Mouse (Mus musculus) MEL (cell line): ENCODE measurements at regions not wholly inside any gene's neighbourhood (a gene's known extent, or its start where the extent isn't known, plus 50 kb on each side); places are given as distances from the start of the nearest gene placed in this dataset.

ENCODE experiments used
- DNase-seq: peaks from one replicate; pipeline ENCODE4 v3.0.0; 2011; ENCODE audit warnings: low read depth, low spot score
- H3K27ac ChIP-seq: 2 replicates; pipeline ENCODE4 v1.5.1; 2012; ENCODE audit warnings: low read depth, mild to moderate bottlenecking, control low read depth, low read length, moderate library complexity; ENCODE audit not compliant: control insufficient read depth
- H3K27me3 ChIP-seq, 2 experiments: fragments of 150-350 bp in 1 of 2; sonication (generic) in 1 of 2; 2 replicates each; pipeline ENCODE4 v1.6.1; 2012; ENCODE audit warnings: low read length in 2 of 2, mild to moderate bottlenecking in 2 of 2, improper control_type of control experiment in 1 of 2, moderate library complexity in 1 of 2; ENCODE audit not compliant: insufficient read depth in 2 of 2, control insufficient read depth in 1 of 2
- H3K36me3 ChIP-seq, 2 experiments: 2 replicates each; pipeline ENCODE4 v1.6.1; 2012 to 2014; ENCODE audit warnings: low read length in 2 of 2, improper control_type of control experiment in 1 of 2, inconsistent platforms in 1 of 2, mild to moderate bottlenecking in 1 of 2; ENCODE audit not compliant: insufficient read depth in 2 of 2, control insufficient read depth in 1 of 2
- H3K4me1 ChIP-seq, 2 experiments: fragments of 150-350 bp in 1 of 2; sonication (generic) in 1 of 2; 2 replicates each; pipeline ENCODE4 v1.6.1; 2012; ENCODE audit warnings: low read length in 2 of 2, improper control_type of control experiment in 1 of 2, mild to moderate bottlenecking in 1 of 2; ENCODE audit not compliant: insufficient read depth in 2 of 2, control insufficient read depth in 1 of 2
- H3K4me3 ChIP-seq, 2 experiments: fragments of 150-350 bp in 1 of 2; sonication (generic) in 1 of 2; 2 replicates each; pipeline ENCODE4 v1.5.1; 2012; ENCODE audit warnings: low read depth in 2 of 2, low read length in 2 of 2, mild to moderate bottlenecking in 2 of 2, moderate library complexity in 2 of 2, control low read depth in 1 of 2, improper control_type of control experiment in 1 of 2; ENCODE audit not compliant: control insufficient read depth in 1 of 2, insufficient read depth in 1 of 2
- H3K79me2 ChIP-seq: 2 replicates; pipeline ENCODE4 v1.6.1; 2012; ENCODE audit warnings: mild to moderate bottlenecking, low read length, moderate library complexity; ENCODE audit not compliant: control insufficient read depth, poor library complexity, insufficient read depth
- H3K9ac ChIP-seq: 2 replicates; pipeline ENCODE4 v1.6.1; 2012; ENCODE audit warnings: low read depth, mild to moderate bottlenecking, control low read depth, low read length, moderate library complexity; ENCODE audit not compliant: control insufficient read depth, poor library complexity, severe bottlenecking
- H3K9me3 ChIP-seq: fragments of 150-350 bp; sonication (generic); replicated peaks from 2 replicates; pipeline ENCODE4 v1.6.1; 2012; ENCODE audit warnings: mild to moderate bottlenecking, low read length, improper control_type of control experiment, moderate library complexity; ENCODE audit not compliant: insufficient read depth
- EP300 ChIP-seq, 2 experiments: IDR thresholded peaks; 2 replicates each; pipeline ENCODE4 v1.6.1; 2011; ENCODE audit warnings: improper control_type of control experiment in 2 of 2, low read length in 2 of 2, low read depth in 1 of 2, mild to moderate bottlenecking in 1 of 2
- ETS1 ChIP-seq: IDR thresholded peaks from 2 replicates; pipeline ENCODE4 v1.6.1; 2012; ENCODE audit warnings: low read depth, mild to moderate bottlenecking, inconsistent platforms, low read length, improper control_type of control experiment, moderate library complexity
- GABPA ChIP-seq: IDR thresholded peaks from 2 replicates; pipeline ENCODE4 v1.6.1; 2012; ENCODE audit warnings: low read depth, mild to moderate bottlenecking, inconsistent platforms, low read length, improper control_type of control experiment, moderate library complexity
- GATA1 ChIP-seq: IDR thresholded peaks from 2 replicates; pipeline ENCODE4 v1.6.1; 2011; ENCODE audit warnings: low read depth, low read length, improper control_type of control experiment
- JUND ChIP-seq: IDR thresholded peaks from 2 replicates; pipeline ENCODE4 v1.6.1; 2011; ENCODE audit warnings: low read depth, mild to moderate bottlenecking, improper control_type of control experiment, low read length
- KAT2A ChIP-seq: conservative IDR thresholded peaks from 2 replicates; pipeline ENCODE4 v1.6.1; 2012; ENCODE audit warnings: low read depth, low read length, improper control_type of control experiment, inconsistent platforms
- MAFK ChIP-seq: IDR thresholded peaks from 2 replicates; pipeline ENCODE4 v1.6.1; 2011; ENCODE audit warnings: low read depth, mild to moderate bottlenecking, low read length, improper control_type of control experiment, borderline replicate concordance
- MAZ ChIP-seq: IDR thresholded peaks from 2 replicates; pipeline ENCODE4 v1.6.1; 2012; ENCODE audit warnings: low read depth, mild to moderate bottlenecking, inconsistent platforms, low read length, improper control_type of control experiment
- MEF2A ChIP-seq: IDR thresholded peaks from 2 replicates; pipeline ENCODE4 v1.6.1; 2014; ENCODE audit warnings: low read depth, mild to moderate bottlenecking, inconsistent platforms, low read length, improper control_type of control experiment; ENCODE audit not compliant: poor library complexity, insufficient replicate concordance, severe bottlenecking; ENCODE audit errors: extremely low read depth
- MXI1 ChIP-seq: IDR thresholded peaks from 2 replicates; pipeline ENCODE4 v1.6.1; 2011; ENCODE audit warnings: mild to moderate bottlenecking, low read depth, low read length, improper control_type of control experiment
- NRF1 ChIP-seq: IDR thresholded peaks from 2 replicates; pipeline ENCODE4 v1.6.1; 2014; ENCODE audit warnings: low read depth, mild to moderate bottlenecking, inconsistent platforms, low read length, improper control_type of control experiment, moderate library complexity; ENCODE audit not compliant: poor library complexity, insufficient read depth, severe bottlenecking
- POLR2A ChIP-seq, 2 experiments: IDR thresholded peaks; 2 replicates each; pipeline ENCODE4 v1.6.1; 2011 to 2012; ENCODE audit warnings: low read length in 2 of 2, mild to moderate bottlenecking in 2 of 2, control low read depth in 1 of 2, improper control_type of control experiment in 1 of 2, low read depth in 1 of 2, moderate library complexity in 1 of 2; ENCODE audit not compliant: control insufficient read depth in 1 of 2, insufficient read depth in 1 of 2, poor library complexity in 1 of 2
- POLR2AphosphoS2 ChIP-seq: IDR thresholded peaks from 2 replicates; pipeline ENCODE4 v1.6.1; 2011; ENCODE audit warnings: low read length, improper control_type of control experiment
- POLR2AphosphoS5 ChIP-seq: IDR thresholded peaks from 2 replicates; pipeline ENCODE4 v1.6.1; 2012; ENCODE audit warnings: low read depth, borderline replicate concordance, mild to moderate bottlenecking, inconsistent platforms, low read length, moderate library complexity, mixed read lengths
- SMC3 ChIP-seq: IDR thresholded peaks from 2 replicates; pipeline ENCODE4 v1.6.1; 2011; ENCODE audit warnings: low read depth, low read length, improper control_type of control experiment
- TAL1 ChIP-seq: IDR thresholded peaks from 2 replicates; pipeline ENCODE4 v1.6.1; 2012; ENCODE audit warnings: mild to moderate bottlenecking, inconsistent platforms, low read length, moderate library complexity, mixed read lengths
- USF2 ChIP-seq, 2 experiments: IDR thresholded peaks; 2 replicates each; pipeline ENCODE4 v1.6.1; 2011 to 2012; ENCODE audit warnings: improper control_type of control experiment in 2 of 2, low read length in 2 of 2, borderline replicate concordance in 1 of 2, inconsistent platforms in 1 of 2, low read depth in 1 of 2, mild to moderate bottlenecking in 1 of 2; ENCODE audit not compliant: insufficient read depth in 1 of 2
- ZC3H11A ChIP-seq: IDR thresholded peaks from 2 replicates; pipeline ENCODE4 v1.6.1; 2012; ENCODE audit warnings: low read depth, mild to moderate bottlenecking, inconsistent platforms, low read length, improper control_type of control experiment
- ZKSCAN1 ChIP-seq: IDR thresholded peaks from 2 replicates; pipeline ENCODE4 v1.6.1; 2012; ENCODE audit warnings: low read depth, mild to moderate bottlenecking, inconsistent platforms, low read length, improper control_type of control experiment, moderate library complexity
- ZMIZ1 ChIP-seq: IDR thresholded peaks from 2 replicates; pipeline ENCODE4 v1.6.1; 2012; ENCODE audit warnings: low read depth, mild to moderate bottlenecking, inconsistent platforms, low read length, improper control_type of control experiment, moderate library complexity
- ZNF384 ChIP-seq: IDR thresholded peaks from 2 replicates; pipeline ENCODE4 v1.6.1; 2012; ENCODE audit warnings: low read depth, mild to moderate bottlenecking, inconsistent platforms, low read length, improper control_type of control experiment

DNA sequence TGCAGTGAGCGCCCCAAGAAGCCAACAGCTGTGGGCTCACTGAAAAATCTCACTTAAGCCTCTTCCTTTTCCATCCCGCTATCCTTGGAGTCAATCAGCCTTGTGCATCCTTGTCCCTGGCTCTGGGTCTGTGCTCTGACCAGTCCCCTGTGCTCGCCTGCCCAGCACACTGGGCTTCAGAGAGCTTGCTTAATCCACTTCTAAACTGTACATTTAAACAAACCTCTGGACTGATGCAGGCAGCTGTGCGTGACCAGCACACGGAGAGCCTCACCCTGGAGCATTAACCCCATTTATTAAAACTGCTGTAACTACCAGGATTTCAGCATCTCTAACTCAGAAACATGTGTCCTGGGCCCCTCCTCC, 243.3 kb upstream of the Sulf2 start (continued):
- no peak for TF ChIP-seq POLR2A (IDR thresholded peaks at IDR 0.05; ENCODE audit: control insufficient read depth in 1 of 2, insufficient read depth in 1 of 2, low read depth in 1 of 2, low read length in 2 of 2, poor library complexity in 1 of 2)
- TF ChIP-seq, all 39 proteins: peak for 0

DNA sequence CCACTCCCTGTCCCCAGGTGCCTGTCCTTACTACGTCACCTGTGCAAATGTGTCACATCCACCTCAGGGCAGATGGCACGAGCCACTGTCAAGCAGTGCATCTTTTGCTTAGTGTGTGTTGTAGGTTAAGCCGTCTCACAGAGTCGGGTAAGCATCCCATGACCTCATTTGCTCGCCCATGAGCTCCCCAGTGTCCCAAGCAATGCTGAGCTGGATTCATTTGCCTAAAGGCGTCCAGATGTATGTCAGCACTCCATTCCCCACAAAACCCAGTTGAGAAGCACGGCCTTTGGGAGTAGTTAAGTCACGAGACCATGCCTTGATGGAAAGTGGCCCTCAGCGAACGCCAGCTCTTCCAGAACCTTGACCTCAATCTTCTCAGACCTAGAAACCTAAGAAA, 242.7 kb upstream of the Sulf2 start:
- no peak overlapping the region for H3K9ac ChIP-seq
- no peaks in the 10 kb centered on the region for H3K9me3 ChIP-seq
- H3K4me1 ChIP-seq, result no peaks in the 10 kb centered on the region

DNA sequence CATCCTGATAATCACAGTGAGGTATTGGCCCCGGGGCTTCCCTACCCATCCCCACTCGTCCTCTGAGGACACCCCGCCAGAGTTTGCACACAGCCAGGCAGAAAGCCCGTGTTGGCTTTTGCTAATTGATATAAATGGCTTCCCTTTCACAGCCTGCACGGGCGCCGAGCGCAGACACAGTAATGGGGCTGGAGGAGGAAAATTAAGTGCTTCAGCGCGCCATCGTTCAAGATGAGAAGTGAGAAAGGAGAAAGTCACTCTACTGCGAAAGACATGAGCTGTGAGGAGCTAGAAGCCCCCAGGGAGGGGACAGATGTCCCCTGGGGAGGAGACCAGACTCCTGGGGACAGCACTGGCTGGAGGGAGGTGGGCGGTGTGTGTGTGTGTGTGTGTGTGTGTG, 239.2 kb upstream of the Sulf2 start:
- no peak overlapping the region for H3K27ac ChIP-seq
- TF ChIP-seq JUND (no peak), MAZ (no peak), ETS1 (no peak), GATA1 (no peak), ZMIZ1 (no peak), MXI1 (no peak), POLR2AphosphoS5 (no peak), USF2 (IDR thresholded peaks at IDR 0.05; ENCODE audit: borderline replicate concordance in 1 of 2, insufficient read depth in 1 of 2, low read depth in 1 of 2, low read length in 2 of 2) (no peak)
- H3K9ac ChIP-seq, result no peak overlapping the region
- H3K4me1 ChIP-seq, result no peaks in the 10 kb centered on the region
- H3K79me2 ChIP-seq, result no peaks in the 10 kb centered on the region
- no peaks in the 10 kb centered on the region for H3K9me3 ChIP-seq
- DNase-seq, result no peak
- no peaks in the 10 kb centered on the region for H3K27me3 ChIP-seq
- no peak overlapping the region for H3K4me3 ChIP-seq
- H3K36me3 ChIP-seq, result no peaks in the 10 kb centered on the region

More for the DNA sequence above, 242.7 kb upstream of the Sulf2 start:
- H3K27ac ChIP-seq, result no peak overlapping the region
- H3K27me3 ChIP-seq, result no peaks in the 10 kb centered on the region
- H3K36me3 ChIP-seq, result no peaks in the 10 kb centered on the region
- no peak for DNase-seq
- no peaks in the 10 kb centered on the region for H3K79me2 ChIP-seq
- TF ChIP-seq TAL1 (no peak), NRF1 (no peak), EP300 (IDR thresholded peaks at IDR 0.05; ENCODE audit: low read depth in 1 of 2, low read length in 2 of 2) (no peak), POLR2A (IDR thresholded peaks at IDR 0.05; ENCODE audit: control insufficient read depth in 1 of 2, insufficient read depth in 1 of 2, low read depth in 1 of 2, low read length in 2 of 2, poor library complexity in 1 of 2) (no peak), MXI1 (no peak), GABPA (no peak), ZNF384 (no peak), POLR2AphosphoS2 (no peak), MAZ (no peak), JUND (no peak), ZKSCAN1 (no peak), MEF2A (no peak), KAT2A (no peak), SMC3 (no peak), ETS1 (no peak), POLR2AphosphoS5 (no peak), MAFK (no peak), ZC3H11A (no peak)
- H3K4me3 ChIP-seq, result no peak overlapping the region
